Mouse (Mus musculus): Measurements from ENCODE around the gene Bcor. TPM values are rescaled to one million over a fixed set of nuclear protein-coding genes. Genes with fewer than 3 reads are reported as not detected.
A peak's percentile ranks its signal among the peaks of the same experiment; 100 is the strongest.

Gene Bcor
- polyA plus RNA-seq, 1 experiment from 2014 or later, result 13.0 TPM

- no peak for ATAC-seq (ENCODE audit: low FRiP score, low read depth)
- H3K4me2 ChIP-seq, result no peak overlapping the region
- WGBS, result 30% methylated on average over 6 of the region's 6 CpGs
- no peak overlapping the region for H3K27ac ChIP-seq (replicated peaks)
- no peaks in the 10 kb centered on the region for H3K9me3 ChIP-seq
- H3K36me3 ChIP-seq, result no peaks in the 10 kb centered on the region
- peaks cover 65% of the 10 kb centered on the region for H3K4me1 ChIP-seq (replicated peaks)
- H3K27me3 ChIP-seq, result peaks cover 46% of the 10 kb centered on the region
- H3K4me3 ChIP-seq, result no peak overlapping the region
- H3K9ac ChIP-seq, result no peak overlapping the region
Observed at GRCm38 (mm10) chrX:12003947-12004346, 156.2 kb downstream of the Bcor start.

GRCm38 (mm10) chrX:12003539-12003938 is 156.6 kb downstream of the Bcor start:
- Histone ChIP-seq H3K36me3 (no peaks in the 10 kb centered on the region), H3K9ac (no peak overlapping the region), H3K4me2 (no peak overlapping the region), H3K27me3 (peaks cover 47% of the 10 kb centered on the region), H3K4me1 (replicated peaks) (peaks cover 69% of the 10 kb centered on the region), H3K27ac (replicated peaks) (no peak overlapping the region), H3K9me3 (no peaks in the 10 kb centered on the region), H3K4me3 (no peak overlapping the region)
- ATAC-seq (ENCODE audit: low FRiP score, low read depth), result no peak
- 5% methylated on average over 1 of the region's 1 CpGs for WGBS

- peaks cover 70% of the 10 kb centered on the region for H3K4me1 ChIP-seq (replicated peaks)
- H3K27me3 ChIP-seq, result peaks cover 46% of the 10 kb centered on the region
- H3K4me3 ChIP-seq, result no peak overlapping the region
- H3K27ac ChIP-seq (replicated peaks), result no peak overlapping the region
- no peak overlapping the region for H3K4me2 ChIP-seq
- no peaks in the 10 kb centered on the region for H3K36me3 ChIP-seq
- no peak for ATAC-seq (ENCODE audit: low FRiP score, low read depth)
- no peaks in the 10 kb centered on the region for H3K9me3 ChIP-seq
- WGBS, result 11% methylated on average over 9 of the region's 9 CpGs
- no peak overlapping the region for H3K9ac ChIP-seq
Observed at GRCm38 (mm10) chrX:12003106-12003505, 157.0 kb downstream of the Bcor start.

- H3K36me3 ChIP-seq, result no peaks in the 10 kb centered on the region
- no peak for ATAC-seq (ENCODE audit: low FRiP score, low read depth)
- H3K4me2 ChIP-seq, result no peak overlapping the region
- 13% methylated on average over 6 of the region's 6 CpGs for WGBS
- H3K27ac ChIP-seq (replicated peaks), result no peak overlapping the region
- no peak overlapping the region for H3K4me3 ChIP-seq
- H3K9ac ChIP-seq, result no peak overlapping the region
- peaks cover 50% of the 10 kb centered on the region for H3K27me3 ChIP-seq
- no peaks in the 10 kb centered on the region for H3K9me3 ChIP-seq
- H3K4me1 ChIP-seq (replicated peaks), result peaks cover 68% of the 10 kb centered on the region
Observed at GRCm38 (mm10) chrX:12002596-12002995, 157.6 kb downstream of the Bcor start.

- Histone ChIP-seq H3K4me1 (replicated peaks) (peaks cover 68% of the 10 kb centered on the region), H3K4me2 (no peak overlapping the region), H3K27ac (replicated peaks) (no peak overlapping the region), H3K9ac (no peak overlapping the region), H3K4me3 (no peak overlapping the region), H3K9me3 (no peaks in the 10 kb centered on the region), H3K27me3 (peaks cover 51% of the 10 kb centered on the region), H3K36me3 (no peaks in the 10 kb centered on the region)
- 7% methylated on average over 3 of the region's 3 CpGs for WGBS
- no peak for ATAC-seq (ENCODE audit: low FRiP score, low read depth)
Observed at GRCm38 (mm10) chrX:12001969-12002368, 158.2 kb downstream of the Bcor start.

GRCm38 (mm10) chrX:12001336-12001735 is 158.8 kb downstream of the Bcor start:
- WGBS, result 6% methylated on average over 16 of the region's 16 CpGs
- no peaks in the 10 kb centered on the region for H3K36me3 ChIP-seq
- peaks cover 48% of the 10 kb centered on the region for H3K27me3 ChIP-seq
- no peak overlapping the region for H3K9ac ChIP-seq
- H3K9me3 ChIP-seq, result no peaks in the 10 kb centered on the region
- ATAC-seq (ENCODE audit: low FRiP score, low read depth), result no peak
- no peak overlapping the region for H3K4me3 ChIP-seq
- no peak overlapping the region for H3K4me2 ChIP-seq
- no peak overlapping the region for H3K27ac ChIP-seq (replicated peaks)
- peaks cover 66% of the 10 kb centered on the region for H3K4me1 ChIP-seq (replicated peaks)

GRCm38 (mm10) chrX:12000620-12001019 is 159.5 kb downstream of the Bcor start:
- H3K27me3 ChIP-seq, result peaks cover 41% of the 10 kb centered on the region; the same call in 1 of the 2 replicates

GRCm38 (mm10) chrX:11999951-12000350 is 160.2 kb downstream of the Bcor start:
- Histone ChIP-seq H3K27me3 (peaks cover 36% of the 10 kb centered on the region; the same call in 1 of the 2 replicates), H3K27ac (replicated peaks) (no peak overlapping the region), H3K4me1 (replicated peaks) (peaks cover 52% of the 10 kb centered on the region), H3K9me3 (no peaks in the 10 kb centered on the region), H3K4me3 (no peak overlapping the region), H3K36me3 (no peaks in the 10 kb centered on the region), H3K4me2 (0 out of 2 replicates have a peak overlapping the region, but pooled peaks have one; percentile 3), H3K9ac (no peak overlapping the region)
- WGBS, result 11% methylated on average over 19 of the region's 19 CpGs
- no peak for ATAC-seq (ENCODE audit: low FRiP score, low read depth)

More at GRCm38 (mm10) chrX:12000620-12001019, 159.5 kb downstream of the Bcor start:
- 12% methylated on average over 13 of the region's 13 CpGs for WGBS
- no peak for ATAC-seq (ENCODE audit: low FRiP score, low read depth)
- Histone ChIP-seq H3K4me3 (no peak overlapping the region), H3K9ac (no peak overlapping the region), H3K4me1 (replicated peaks) (peaks cover 59% of the 10 kb centered on the region), H3K9me3 (no peaks in the 10 kb centered on the region), H3K36me3 (no peaks in the 10 kb centered on the region), H3K4me2 (no peak overlapping the region), H3K27ac (replicated peaks) (no peak overlapping the region)

GRCm38 (mm10) chrX:11998934-11999336 is 161.2 kb downstream of the Bcor start:
- under 1% methylated on average over 20 of the region's 41 CpGs for WGBS
- ATAC-seq (ENCODE audit: low FRiP score, low read depth), result peak; percentile 80
- H3K27me3 ChIP-seq, result peaks cover 33% of the 10 kb centered on the region; the same call in 1 of the 2 replicates

GRCm38 (mm10) chrX:11996891-11997290 is 163.3 kb downstream of the Bcor start:
- Histone ChIP-seq H3K4me2 (no peak overlapping the region), H3K27me3 (peaks cover 33% of the 10 kb centered on the region; the same call in 1 of the 2 replicates), H3K9ac (no peak overlapping the region), H3K4me3 (no peak overlapping the region), H3K27ac (replicated peaks) (no peak overlapping the region), H3K36me3 (no peaks in the 10 kb centered on the region), H3K4me1 (replicated peaks) (peaks cover 35% of the 10 kb centered on the region), H3K9me3 (no peaks in the 10 kb centered on the region)
- no peak for ATAC-seq (ENCODE audit: low FRiP score, low read depth)
- WGBS, result 77% methylated on average over 2 of the region's 2 CpGs

More at GRCm38 (mm10) chrX:11998934-11999336, 161.2 kb downstream of the Bcor start:
- Histone ChIP-seq H3K4me3 (peak overlapping the region; percentile 35), H3K9me3 (no peaks in the 10 kb centered on the region), H3K27ac (replicated peaks) (peak overlapping the region; percentile 30; the same call in 1 of the 2 replicates), H3K4me1 (replicated peaks) (peaks cover 43% of the 10 kb centered on the region), H3K9ac (peak overlapping the region; percentile 49), H3K36me3 (no peaks in the 10 kb centered on the region), H3K4me2 (peak overlapping the region; percentile 73)

GRCm38 (mm10) chrX:11996489-11996888 is 163.7 kb downstream of the Bcor start:
- no peak for ATAC-seq (ENCODE audit: low FRiP score, low read depth)
- WGBS, result 65% methylated on average over 8 of the region's 8 CpGs
- H3K27me3 ChIP-seq, result peaks cover 33% of the 10 kb centered on the region; the same call in 1 of the 2 replicates

GRCm38 (mm10) chrX:11993641-11994419 is 166.3 kb downstream of the Bcor start:
- H3K4me1 ChIP-seq (replicated peaks), result peaks cover 8% of the 10 kb centered on the region
- H3K4me2 ChIP-seq, result no peak overlapping the region
- no peaks in the 10 kb centered on the region for H3K9me3 ChIP-seq
- ATAC-seq (ENCODE audit: low FRiP score, low read depth), result no peak
- no peaks in the 10 kb centered on the region for H3K36me3 ChIP-seq
- 0 out of 2 replicates have a peak, but pooled peaks cover 11% of the 10 kb centered on the region for H3K27me3 ChIP-seq
- no peak overlapping the region for H3K4me3 ChIP-seq
- H3K9ac ChIP-seq, result no peak overlapping the region
- WGBS, result 82% methylated on average over 5 of the region's 5 CpGs
- no peak overlapping the region for H3K27ac ChIP-seq (replicated peaks)

More at GRCm38 (mm10) chrX:11996489-11996888, 163.7 kb downstream of the Bcor start:
- Histone ChIP-seq H3K27ac (replicated peaks) (no peak overlapping the region), H3K36me3 (no peaks in the 10 kb centered on the region), H3K4me2 (no peak overlapping the region), H3K9ac (no peak overlapping the region), H3K4me1 (replicated peaks) (peaks cover 34% of the 10 kb centered on the region), H3K4me3 (no peak overlapping the region), H3K9me3 (no peaks in the 10 kb centered on the region)

All from hindbrain, embryonic 15.5 days (tissue).